Mouse (Mus musculus): ENCODE data around the gene Ren1.

- TF ChIP-seq POLR2A (IDR thresholded peaks at IDR 0.05; ENCODE audit: control insufficient read depth, low read depth, low read length): no peak
- no peak for TF ChIP-seq CTCF (IDR thresholded peaks at IDR 0.05; ENCODE audit: control insufficient read depth, insufficient read depth, insufficient replicate concordance, low read depth, low read length)
Measured at GRCm38 (mm10) chr1:133309652-133310267, 40.5 kb upstream of the Ren1 start, which contains the start of gene Golt1a.
